Mouse (Mus musculus): Measurements from ENCODE around the gene Grid1. TPM values are rescaled to one million over a fixed set of nuclear protein-coding genes. Genes with fewer than 3 reads are reported as not detected.

The Grid1 gene
- polyA plus RNA-seq (2015; fragmentation: Nextera tagmentation; extraction: Ambion mirVana), result 0.18 and 0.43 TPM in 2 replicates

GRCm38 (mm10) chr14:34819919-34820652 is at the start of gene Grid1:
Gene Grid1 (plus strand): TSS chr14:34820108.

Small RNA genes lying within 50 kb of the gene (microRNA-seq; reads per million reads assigned to microRNA genes)
- gene Mir346 (ENCODE audit: borderline replicate concordance, insufficient number of aligned reads), result 11.2 reads per million, percentile 15 among the genes with 10 or more reads in this experiment

Other genes with a start within 250 kb of the Grid1 start
- gene Ldb3, start 231.4 kb upstream of the Grid1 start, polyA plus RNA-seq (2015; fragmentation: Nextera tagmentation; extraction: Ambion mirVana), result 1.3 and 4.4 TPM in 2 replicates
- gene Opn4, start 220.0 kb upstream of the Grid1 start, polyA plus RNA-seq (2015; fragmentation: Nextera tagmentation; extraction: Ambion mirVana), result 0.14 TPM in 1 of 2 replicates, not detected in the other
- gene Wapl, start 146.2 kb upstream of the Grid1 start, polyA plus RNA-seq (2015; fragmentation: Nextera tagmentation; extraction: Ambion mirVana), result 16.5 and 25.8 TPM in 2 replicates